Mouse (Mus musculus) MEL (cell line): ENCODE results near the gene Defb20.

Experiments
- BHLHE40 ChIP-seq: IDR thresholded peaks from 2 replicates; pipeline ENCODE4 v1.6.1; 2012; ENCODE audit warnings: low read depth, mild to moderate bottlenecking, inconsistent platforms, low read length, improper control_type of control experiment, borderline replicate concordance
- CHD1 ChIP-seq: IDR thresholded peaks from 2 replicates; pipeline ENCODE4 v1.6.1; 2012; ENCODE audit warnings: low read depth, mild to moderate bottlenecking, inconsistent platforms, low read length, improper control_type of control experiment
- CTCF ChIP-seq, 3 experiments: IDR thresholded peaks in 2 of 3; conservative IDR thresholded peaks in 1 of 3; 2 replicates each; pipeline ENCODE4 v1.5.1; 2011 to 2012; ENCODE audit warnings: low read length in 3 of 3, low read depth in 2 of 3, mild to moderate bottlenecking in 2 of 3, improper control_type of control experiment in 1 of 3, inconsistent platforms in 1 of 3, mixed read lengths in 1 of 3, moderate library complexity in 1 of 3; ENCODE audit not compliant: control insufficient read depth in 1 of 3, insufficient read depth in 1 of 3, poor library complexity in 1 of 3, severe bottlenecking in 1 of 3
- E2F4 ChIP-seq: IDR thresholded peaks from 2 replicates; pipeline ENCODE4 v1.6.1; 2011; ENCODE audit warnings: low read depth, low read length, improper control_type of control experiment, borderline replicate concordance
- MYC ChIP-seq: IDR thresholded peaks from 2 replicates; pipeline ENCODE4 v1.6.1; 2011; ENCODE audit warnings: low read depth, mild to moderate bottlenecking, low read length, improper control_type of control experiment, moderate library complexity
- POLR2AphosphoS2 ChIP-seq: IDR thresholded peaks from 2 replicates; pipeline ENCODE4 v1.6.1; 2011; ENCODE audit warnings: low read length, improper control_type of control experiment

GRCm38 (mm10) chr2:152516084-152516483 is 39.2 kb downstream of the Defb20 start:
- TF ChIP-seq CTCF (IDR thresholded peaks at IDR 0.05 in 2 of 3, conservative IDR thresholded peaks at IDR 0.05 in 1 of 3; ENCODE audit: control insufficient read depth in 1 of 3, insufficient read depth in 1 of 3, low read depth in 2 of 3, low read length in 3 of 3, poor library complexity in 1 of 3, severe bottlenecking in 1 of 3) = no peak
- no peak for TF ChIP-seq MYC
- TF ChIP-seq E2F4 = no peak
- TF ChIP-seq BHLHE40 = no peak
- no peak for TF ChIP-seq CHD1
- no peak for TF ChIP-seq POLR2AphosphoS2
